Mouse (Mus musculus) liver, postnatal 0 days (tissue): ENCODE measurements at regions not wholly inside any gene's neighbourhood (a gene's known extent, or its start where the extent isn't known, plus 50 kb on each side); places are given as distances from the start of the nearest gene placed in this dataset.

ENCODE experiments used
- ATAC-seq: fragments of 200-750 bp; cut with Nextera tagmentation; 2 replicates; pipeline ENCODE4 v1.8.0; 2017; ENCODE audit warnings: mild to moderate bottlenecking, moderate library complexity
- DNase-seq: peaks from one replicate; pipeline ENCODE4 v3.0.0-alpha.2; 2016
- H3K27ac ChIP-seq: fragments of 300-500 bp; sonication (generic); 2 replicates; pipeline ENCODE4 v1.5.1; 2014; ENCODE audit warnings: antibody characterized with exemption, moderate library complexity, mild to moderate bottlenecking, low read depth
- H3K27me3 ChIP-seq: fragments of 300-500 bp; sonication (generic); 2 replicates; pipeline ENCODE4 v1.6.1; 2014; ENCODE audit warnings: low read length, control low read depth, mixed read lengths; ENCODE audit not compliant: insufficient read depth
- H3K36me3 ChIP-seq: fragments of 300-500 bp; sonication (generic); replicated peaks from 2 replicates; pipeline ENCODE4 v1.6.1; 2014; ENCODE audit warnings: mild to moderate bottlenecking, control low read depth, low read length, moderate library complexity, mixed read lengths; ENCODE audit not compliant: insufficient read depth
- H3K4me1 ChIP-seq: fragments of 300-500 bp; sonication (generic); 2 replicates; pipeline ENCODE4 v1.6.1; 2014; ENCODE audit warnings: antibody characterized with exemption, mild to moderate bottlenecking, control low read depth; ENCODE audit not compliant: insufficient read depth
- H3K4me2 ChIP-seq: fragments of 300-500 bp; sonication (generic); 2 replicates; pipeline ENCODE4 v1.6.1; 2014; ENCODE audit warnings: low read depth, mild to moderate bottlenecking, low read length, moderate library complexity, mixed read lengths
- H3K4me3 ChIP-seq: fragments of 300-500 bp; sonication (generic); 2 replicates; pipeline ENCODE4 v1.5.1; 2014; ENCODE audit warnings: low read depth, low read length
- H3K9ac ChIP-seq: fragments of 300-500 bp; sonication (generic); replicated peaks from 2 replicates; pipeline ENCODE4 v1.6.1; 2014; ENCODE audit warnings: mild to moderate bottlenecking, moderate library complexity
- H3K9me3 ChIP-seq: fragments of 300-500 bp; sonication (generic); 2 replicates; pipeline ENCODE4 v1.6.1; 2016; ENCODE audit warnings: mild to moderate bottlenecking, control low read depth, low read length, mixed read lengths
- CTCF ChIP-seq: sonication (generic); IDR thresholded peaks from 2 replicates; pipeline ENCODE4 v1.5.1; 2016; ENCODE audit warnings: antibody characterized with exemption, low read depth
- EP300 ChIP-seq: IDR thresholded peaks from 2 replicates; pipeline ENCODE4 v1.6.1; 2016; ENCODE audit warnings: antibody characterized with exemption, low read depth, mild to moderate bottlenecking
- WGBS: fragments of 180-500 bp; shearing (Covaris S2); extraction: QIAGEN DNeasy Blood & Tissue Kit; methylation state at CpG from one replicate; pipeline ENCODE4 v1.1.7; 2014; ENCODE audit not compliant: insufficient replicate concordance; 5-methylcytosine and 5-hydroxymethylcytosine counted together

GRCm38 (mm10) chr5:18114905-18115689 is 152.7 kb downstream of the Gnat3 start:
- TF ChIP-seq EP300 (no peak), CTCF (no peak)
- H3K4me3 ChIP-seq = no peak overlapping the region
- no peak overlapping the region for H3K4me2 ChIP-seq
- no peak overlapping the region for H3K9ac ChIP-seq
- ATAC-seq = no peak
- H3K4me1 ChIP-seq = no peaks in the 10 kb centered on the region
- no peaks in the 10 kb centered on the region for H3K27me3 ChIP-seq
- DNase-seq = no peak
- no peaks in the 10 kb centered on the region for H3K9me3 ChIP-seq
- 25% methylated on average over 3 of the region's 3 CpGs for WGBS
- no peaks in the 10 kb centered on the region for H3K36me3 ChIP-seq
- H3K27ac ChIP-seq = no peak overlapping the region

GRCm38 (mm10) chr5:18135794-18136678 is 173.7 kb downstream of the Gnat3 start:
- H3K9me3 ChIP-seq = no peaks in the 10 kb centered on the region
- H3K36me3 ChIP-seq = no peaks in the 10 kb centered on the region
- H3K9ac ChIP-seq = no peak overlapping the region
- H3K4me1 ChIP-seq = no peaks in the 10 kb centered on the region
- no peak for ATAC-seq
- H3K27me3 ChIP-seq = no peaks in the 10 kb centered on the region
- 62% methylated on average over 7 of the region's 7 CpGs for WGBS
- no peak overlapping the region for H3K4me3 ChIP-seq
- no peak for DNase-seq
- H3K4me2 ChIP-seq = no peak overlapping the region
- no peak overlapping the region for H3K27ac ChIP-seq
- TF ChIP-seq EP300 (no peak), CTCF (no peak)

GRCm38 (mm10) chr5:18137450-18138061 is 175.2 kb downstream of the Gnat3 start:
- TF ChIP-seq EP300 (no peak), CTCF (no peak)
- H3K27me3 ChIP-seq = no peaks in the 10 kb centered on the region
- no peak overlapping the region for H3K9ac ChIP-seq
- no peaks in the 10 kb centered on the region for H3K4me1 ChIP-seq
- DNase-seq (no peak), ATAC-seq (no peak)
- H3K27ac ChIP-seq = no peak overlapping the region
- H3K36me3 ChIP-seq = no peaks in the 10 kb centered on the region
- H3K9me3 ChIP-seq = no peaks in the 10 kb centered on the region
- H3K4me2 ChIP-seq = no peak overlapping the region
- H3K4me3 ChIP-seq = no peak overlapping the region
- WGBS = 75% methylated on average over 4 of the region's 4 CpGs

DNA sequence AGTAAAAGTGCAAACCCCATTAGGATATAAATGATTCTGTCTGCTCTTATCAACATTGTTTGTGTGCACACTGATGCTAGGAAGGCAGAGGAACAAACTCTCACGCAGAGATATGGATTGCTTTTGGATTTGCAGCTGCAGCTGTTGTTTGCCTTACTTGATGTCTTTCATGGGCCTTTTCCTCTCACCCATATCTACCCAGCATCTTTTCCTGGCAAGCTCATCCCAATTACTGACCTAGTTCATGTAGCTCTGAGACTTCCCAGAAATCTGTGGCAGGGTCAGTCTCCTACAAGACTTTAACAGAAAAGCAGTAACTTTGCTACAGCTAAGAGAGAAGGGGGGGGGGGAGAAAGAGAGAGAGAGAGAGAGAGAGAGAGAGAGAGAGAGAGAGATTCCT is 189.9 kb downstream of the Gnat3 start:
- no peaks in the 10 kb centered on the region for H3K27me3 ChIP-seq
- no peak overlapping the region for H3K27ac ChIP-seq
- WGBS = 34% methylated on average over 1 of the region's 1 CpGs
- DNase-seq (no peak), ATAC-seq (no peak)
- H3K4me3 ChIP-seq = no peak overlapping the region
- H3K4me1 ChIP-seq = no peaks in the 10 kb centered on the region
- H3K9me3 ChIP-seq = no peaks in the 10 kb centered on the region
- H3K36me3 ChIP-seq = no peaks in the 10 kb centered on the region
- no peak for TF ChIP-seq EP300
- no peak for TF ChIP-seq CTCF
- H3K9ac ChIP-seq = no peak overlapping the region
- H3K4me2 ChIP-seq = no peak overlapping the region

DNA sequence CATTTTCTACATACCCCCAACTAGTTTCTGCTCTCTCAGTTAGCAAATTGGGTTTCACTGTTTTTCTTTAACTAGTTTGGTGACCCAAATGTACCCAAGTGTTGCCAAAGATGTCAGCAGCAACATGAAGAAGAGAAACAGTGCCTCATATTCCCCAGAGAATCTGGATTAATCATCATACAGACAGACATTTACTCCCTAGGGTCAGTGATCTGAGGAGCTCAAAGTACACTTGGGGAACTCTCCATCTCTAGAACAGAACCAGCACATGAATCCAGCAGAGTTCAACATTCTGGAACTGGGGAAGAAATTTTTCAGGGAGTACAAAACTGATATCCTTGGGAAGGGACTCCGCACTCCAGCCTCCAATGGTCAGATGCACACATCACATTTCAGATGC is 191.4 kb downstream of the Gnat3 start:
- no peak for TF ChIP-seq CTCF
- TF ChIP-seq EP300 = no peak
- no peak overlapping the region for H3K27ac ChIP-seq
- ATAC-seq = no peak

DNA sequence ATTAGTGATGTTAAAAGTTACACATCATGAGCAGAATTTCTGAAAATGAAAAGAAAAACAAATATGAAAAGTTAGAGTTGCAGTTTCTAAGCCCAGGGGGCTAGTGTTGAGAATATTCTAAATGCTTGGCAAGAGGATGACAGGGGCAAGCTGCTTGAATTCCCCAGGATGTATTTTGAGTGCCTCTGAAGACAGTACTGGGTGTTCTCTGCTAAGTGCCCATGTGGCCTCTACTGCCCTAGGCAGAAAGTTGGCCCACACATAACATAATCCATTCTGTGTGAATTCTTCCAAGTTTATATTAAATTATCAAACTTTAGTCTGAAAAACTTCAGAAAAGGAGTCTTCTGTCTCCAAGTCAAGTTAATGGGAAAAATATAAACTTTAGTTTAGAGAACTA is 196.6 kb downstream of the Gnai1 start:
- H3K4me1 ChIP-seq = no peaks in the 10 kb centered on the region
- H3K27me3 ChIP-seq = no peaks in the 10 kb centered on the region
- ATAC-seq = no peak

More for the DNA sequence above, 191.4 kb downstream of the Gnat3 start:
- 84% methylated on average over 1 of the region's 1 CpGs for WGBS
- H3K4me2 ChIP-seq = no peak overlapping the region
- no peak overlapping the region for H3K9ac ChIP-seq
- H3K4me1 ChIP-seq = no peaks in the 10 kb centered on the region
- no peaks in the 10 kb centered on the region for H3K36me3 ChIP-seq
- H3K4me3 ChIP-seq = no peak overlapping the region
- no peaks in the 10 kb centered on the region for H3K27me3 ChIP-seq
- no peaks in the 10 kb centered on the region for H3K9me3 ChIP-seq
- no peak for DNase-seq

More for the DNA sequence above, 196.6 kb downstream of the Gnai1 start:
- no peak for DNase-seq
- TF ChIP-seq EP300 = no peak
- TF ChIP-seq CTCF = no peak
- no peak overlapping the region for H3K4me3 ChIP-seq
- H3K9me3 ChIP-seq = no peaks in the 10 kb centered on the region
- H3K36me3 ChIP-seq = no peaks in the 10 kb centered on the region
- H3K9ac ChIP-seq = no peak overlapping the region
- no peak overlapping the region for H3K4me2 ChIP-seq
- no peak overlapping the region for H3K27ac ChIP-seq
